Mouse (Mus musculus) intestine, embryonic 14.5 days (tissue): ENCODE measurements around the gene Foxred1. TPM values are rescaled to one million over a fixed set of nuclear protein-coding genes. Genes with fewer than 3 reads are reported as not detected.

Source experiments
- ATAC-seq: fragments of 200-750 bp; cut with Nextera tagmentation; replicated peaks from 2 replicates; pipeline ENCODE4 v1.8.0; 2017; ENCODE audit warnings: low read depth, moderate number of reproducible peaks, moderate TSS enrichment, moderate library complexity; ENCODE audit not compliant: low FRiP score, low TSS enrichment
- DNase-seq: peaks from one replicate; pipeline ENCODE4 v3.0.0-alpha.2; 2018; ENCODE audit warnings: low spot score
- H3K27ac ChIP-seq: fragments of 300-500 bp; sonication (generic); 2 replicates; pipeline ENCODE4 v1.5.1; 2014; ENCODE audit warnings: low read depth, mild to moderate bottlenecking, control low read depth
- H3K27me3 ChIP-seq: fragments of 300-500 bp; sonication (generic); replicated peaks from 2 replicates; pipeline ENCODE4 v1.6.1; 2014; ENCODE audit warnings: low read length, control low read depth; ENCODE audit not compliant: control insufficient read depth, insufficient read depth
- H3K36me3 ChIP-seq: fragments of 300-500 bp; sonication (generic); 2 replicates; pipeline ENCODE4 v1.6.1; 2014; ENCODE audit warnings: low read length, control low read depth; ENCODE audit not compliant: control insufficient read depth, insufficient read depth
- H3K4me1 ChIP-seq: fragments of 300-500 bp; sonication (generic); replicated peaks from 2 replicates; pipeline ENCODE4 v1.6.1; 2014; ENCODE audit warnings: low read length, control low read depth, mixed read lengths; ENCODE audit not compliant: control insufficient read depth, insufficient read depth
- H3K4me2 ChIP-seq: fragments of 300-500 bp; sonication (generic); 2 replicates; pipeline ENCODE4 v1.6.1; 2014; ENCODE audit warnings: low read length
- H3K4me3 ChIP-seq: fragments of 300-500 bp; sonication (generic); 2 replicates; pipeline ENCODE4 v1.5.1; 2014; ENCODE audit warnings: low read depth, low read length, control low read depth, mixed read lengths
- H3K9ac ChIP-seq: fragments of 300-500 bp; sonication (generic); 2 replicates; pipeline ENCODE4 v1.6.1; 2014; ENCODE audit warnings: mild to moderate bottlenecking, low read length
- H3K9me3 ChIP-seq: fragments of 300-500 bp; sonication (generic); 2 replicates; pipeline ENCODE4 v1.6.1; 2016; ENCODE audit warnings: low read length, control low read depth; ENCODE audit not compliant: control insufficient read depth
- WGBS: fragments of 180-500 bp; shearing (Covaris S2); extraction: QIAGEN DNeasy Blood & Tissue Kit; methylation state at CpG from one replicate; pipeline ENCODE4 v1.1.7; 2014; 5-methylcytosine and 5-hydroxymethylcytosine counted together
- polyA plus RNA-seq: library from polyadenylated mRNA; unstranded; fragments of >200 nt; fragmentation: Nextera tagmentation; extraction: Ambion mirVana; gene quantifications from 2 replicates; pipeline ENCODE4 v1.2.1, GENCODE M21; 2014

The Foxred1 gene
- polyA plus RNA-seq, 1 experiment from 2014 or later: 39.9 TPM

DNA sequence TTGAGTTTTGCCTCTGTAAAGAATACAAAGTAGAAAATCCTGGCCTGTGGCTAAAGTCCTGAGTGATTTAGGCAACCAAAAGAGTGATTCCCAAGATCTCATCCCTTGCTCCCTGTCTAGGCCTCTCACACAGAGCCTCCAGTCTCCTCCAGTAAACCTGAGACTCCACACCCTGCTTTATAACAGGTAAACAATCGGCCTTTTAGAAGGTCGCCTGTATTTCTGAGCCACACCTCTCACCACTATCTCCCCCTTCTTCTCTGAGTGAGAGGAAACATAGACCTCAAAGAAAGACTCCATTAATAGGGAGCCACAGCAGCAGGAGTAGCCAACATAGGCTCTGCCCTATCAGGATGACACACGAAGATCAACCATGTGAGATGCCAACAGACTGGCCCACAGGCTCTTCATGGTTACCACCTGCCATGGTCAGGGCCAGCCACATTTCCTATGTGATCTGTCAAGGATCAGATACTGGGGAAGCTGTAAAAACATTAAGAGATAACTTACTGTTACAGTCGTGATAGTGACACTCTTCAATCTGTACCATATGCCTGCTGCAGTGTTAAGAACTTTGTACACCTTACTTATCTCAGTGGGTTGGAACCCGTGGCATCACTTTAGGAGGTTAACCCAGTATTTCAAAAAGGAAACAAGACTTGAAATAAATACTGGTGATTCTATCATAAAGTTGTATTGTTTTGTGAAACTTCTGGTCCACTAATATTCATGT, 46.5 kb downstream of the Foxred1 start:
- no peak for ATAC-seq
- Histone ChIP-seq H3K9ac (no peak overlapping the region), H3K9me3 (no peaks in the 10 kb centered on the region), H3K4me3 (no peak overlapping the region), H3K36me3 (peaks cover 8% of the 10 kb centered on the region; the same call in 1 of the 2 replicates), H3K27me3 (no peaks in the 10 kb centered on the region), H3K4me1 (no peaks in the 10 kb centered on the region), H3K4me2 (no peak overlapping the region), H3K27ac (no peak overlapping the region)
- DNase-seq: no peak
- 65% methylated on average over 5 of the region's 5 CpGs for WGBS

DNA sequence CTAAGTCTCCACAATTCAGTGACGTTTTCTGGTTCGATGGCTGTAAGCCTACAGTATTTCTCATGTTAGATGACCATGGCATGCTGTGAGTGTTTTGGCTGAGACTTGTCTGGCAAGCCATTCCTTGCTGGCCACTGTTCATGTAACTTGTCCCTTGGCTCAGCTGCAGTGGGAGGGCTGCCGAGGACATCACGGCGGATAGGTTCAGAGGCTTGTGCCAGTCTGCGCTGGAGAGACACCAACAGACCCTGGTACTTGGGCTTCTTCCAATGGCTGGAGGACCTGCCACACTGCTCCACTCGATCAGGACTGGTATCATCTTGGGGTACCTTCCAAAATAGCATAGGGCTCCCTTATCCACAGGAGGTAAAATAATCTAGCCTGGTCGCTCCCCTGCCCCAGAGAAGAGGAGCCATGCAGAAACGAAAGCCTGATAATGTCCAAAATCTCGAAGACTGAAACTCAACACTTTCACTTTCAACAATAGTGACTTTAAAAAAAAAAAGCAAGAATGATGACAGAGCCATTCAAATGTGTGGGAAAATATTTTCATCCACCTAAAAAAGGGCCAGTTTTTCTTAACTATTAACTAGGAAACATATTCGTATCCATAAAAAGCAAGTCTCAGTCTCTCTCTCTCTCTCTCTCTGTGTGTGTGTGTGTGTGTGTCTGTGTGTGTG, 47.7 kb downstream of the Foxred1 start:
- no peak for ATAC-seq
- no peaks in the 10 kb centered on the region for H3K9me3 ChIP-seq
- no peak overlapping the region for H3K4me2 ChIP-seq
- H3K4me3 ChIP-seq: no peak overlapping the region
- no peaks in the 10 kb centered on the region for H3K27me3 ChIP-seq
- no peaks in the 10 kb centered on the region for H3K4me1 ChIP-seq
- 0 out of 2 replicates have a peak, but pooled peaks cover 4% of the 10 kb centered on the region for H3K36me3 ChIP-seq
- H3K27ac ChIP-seq: no peak overlapping the region
- 93% methylated on average over 11 of the region's 11 CpGs for WGBS
- no peak overlapping the region for H3K9ac ChIP-seq
- DNase-seq: no peak

DNA sequence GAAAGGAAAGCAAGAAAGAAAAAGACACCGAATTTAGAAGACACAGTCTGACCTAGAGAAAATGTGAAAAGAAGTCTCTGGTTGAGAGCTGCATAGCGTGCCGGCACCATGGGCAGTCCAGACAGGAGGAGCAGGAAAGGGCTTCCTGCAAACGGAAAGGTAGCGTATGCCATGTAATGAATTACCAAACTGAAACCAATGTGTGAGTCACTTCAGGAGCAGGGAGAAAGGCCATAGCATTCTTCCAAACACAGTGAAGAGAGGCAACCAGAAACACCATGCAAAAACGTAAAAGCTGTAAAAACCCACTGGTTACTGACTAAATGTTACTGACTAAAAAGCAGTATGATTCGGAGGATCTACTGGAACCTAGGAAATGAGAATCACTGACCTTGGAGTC, 49.1 kb downstream of the Foxred1 start:
- Histone ChIP-seq H3K9me3 (no peaks in the 10 kb centered on the region), H3K27ac (no peak overlapping the region), H3K9ac (no peak overlapping the region), H3K4me1 (no peaks in the 10 kb centered on the region), H3K4me2 (no peak overlapping the region), H3K4me3 (no peak overlapping the region), H3K36me3 (0 out of 2 replicates have a peak, but pooled peaks cover 4% of the 10 kb centered on the region), H3K27me3 (no peaks in the 10 kb centered on the region)
- WGBS: 81% methylated on average over 7 of the region's 7 CpGs
- no peak for ATAC-seq
- DNase-seq: no peak

DNA sequence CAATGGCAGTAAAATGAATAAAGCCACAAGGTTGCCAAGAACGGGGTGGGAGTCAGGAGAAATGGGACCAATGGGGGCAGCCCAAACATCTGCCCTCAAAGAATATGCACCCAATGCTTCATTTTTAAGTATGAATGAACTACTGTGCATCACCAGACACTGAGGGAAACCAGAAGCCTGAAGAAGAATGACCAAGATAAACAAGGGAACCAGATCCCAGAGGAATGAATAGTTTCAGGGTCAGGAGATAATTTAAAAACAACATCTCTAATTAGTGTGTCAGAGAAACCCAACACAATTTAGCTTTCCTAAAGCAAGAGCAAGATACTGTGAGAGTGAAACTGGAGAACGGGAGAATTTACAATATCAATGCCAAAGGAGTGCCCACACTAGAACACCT, 50.2 kb downstream of the Foxred1 start:
- H3K27me3 ChIP-seq: no peaks in the 10 kb centered on the region
- H3K4me2 ChIP-seq: no peak overlapping the region
- H3K4me3 ChIP-seq: no peak overlapping the region
- no peak for ATAC-seq
- no peak overlapping the region for H3K27ac ChIP-seq
- no peak overlapping the region for H3K9ac ChIP-seq
- no peaks in the 10 kb centered on the region for H3K9me3 ChIP-seq
- DNase-seq: no peak
- WGBS: 33% methylated on average over 2 of the region's 2 CpGs
- H3K4me1 ChIP-seq: no peaks in the 10 kb centered on the region
- 0 out of 2 replicates have a peak, but pooled peaks cover 4% of the 10 kb centered on the region for H3K36me3 ChIP-seq

DNA sequence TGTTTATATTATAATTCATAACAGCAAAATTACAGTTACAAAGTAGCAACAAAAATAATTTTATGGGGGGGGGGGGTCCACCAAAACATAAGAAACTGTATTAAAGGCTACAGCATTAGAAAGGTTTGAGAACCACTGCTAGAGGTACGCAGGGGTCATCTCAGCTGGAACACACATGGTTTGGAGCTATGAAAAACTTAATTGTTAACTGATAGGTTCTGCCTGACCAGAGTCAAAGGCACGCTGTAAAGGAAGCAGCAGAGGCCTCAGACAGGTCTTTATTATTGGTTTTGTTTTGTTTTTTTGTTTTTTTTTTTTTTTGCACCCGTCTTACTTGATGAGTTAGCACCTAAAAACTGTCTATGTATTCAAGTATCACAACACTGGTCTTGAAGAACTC, 52.4 kb downstream of the Foxred1 start:
- H3K9ac ChIP-seq: no peak overlapping the region
- H3K4me3 ChIP-seq: no peak overlapping the region
- no peaks in the 10 kb centered on the region for H3K27me3 ChIP-seq
- H3K4me2 ChIP-seq: no peak overlapping the region
- no peaks in the 10 kb centered on the region for H3K9me3 ChIP-seq
- no peak for DNase-seq
- 0 out of 2 replicates have a peak, but pooled peaks cover 4% of the 10 kb centered on the region for H3K36me3 ChIP-seq
- no peak for ATAC-seq
- no peak overlapping the region for H3K27ac ChIP-seq
- no peaks in the 10 kb centered on the region for H3K4me1 ChIP-seq
- WGBS: 83% methylated on average over 3 of the region's 3 CpGs

DNA sequence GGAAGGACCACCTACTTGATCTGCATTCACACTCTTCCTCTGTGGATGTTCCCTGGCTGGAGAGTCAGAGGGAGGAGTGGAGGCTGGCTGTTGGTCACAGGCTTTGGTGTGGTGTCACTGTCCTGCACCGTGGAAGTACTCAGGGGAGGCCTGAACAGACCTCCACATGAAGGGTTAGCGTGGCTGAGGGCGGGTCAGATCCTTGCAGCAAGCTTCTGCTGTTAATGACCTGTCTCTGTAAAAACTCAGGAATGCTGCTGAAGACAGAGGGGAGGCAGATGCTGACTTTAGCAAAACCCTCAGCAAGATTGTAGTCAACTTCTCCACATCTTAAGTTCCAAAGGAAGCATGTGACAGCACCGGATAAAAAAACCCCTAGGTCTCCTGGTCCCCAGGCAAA, 54.0 kb downstream of the Foxred1 start:
- H3K27ac ChIP-seq: no peak overlapping the region

DNA sequence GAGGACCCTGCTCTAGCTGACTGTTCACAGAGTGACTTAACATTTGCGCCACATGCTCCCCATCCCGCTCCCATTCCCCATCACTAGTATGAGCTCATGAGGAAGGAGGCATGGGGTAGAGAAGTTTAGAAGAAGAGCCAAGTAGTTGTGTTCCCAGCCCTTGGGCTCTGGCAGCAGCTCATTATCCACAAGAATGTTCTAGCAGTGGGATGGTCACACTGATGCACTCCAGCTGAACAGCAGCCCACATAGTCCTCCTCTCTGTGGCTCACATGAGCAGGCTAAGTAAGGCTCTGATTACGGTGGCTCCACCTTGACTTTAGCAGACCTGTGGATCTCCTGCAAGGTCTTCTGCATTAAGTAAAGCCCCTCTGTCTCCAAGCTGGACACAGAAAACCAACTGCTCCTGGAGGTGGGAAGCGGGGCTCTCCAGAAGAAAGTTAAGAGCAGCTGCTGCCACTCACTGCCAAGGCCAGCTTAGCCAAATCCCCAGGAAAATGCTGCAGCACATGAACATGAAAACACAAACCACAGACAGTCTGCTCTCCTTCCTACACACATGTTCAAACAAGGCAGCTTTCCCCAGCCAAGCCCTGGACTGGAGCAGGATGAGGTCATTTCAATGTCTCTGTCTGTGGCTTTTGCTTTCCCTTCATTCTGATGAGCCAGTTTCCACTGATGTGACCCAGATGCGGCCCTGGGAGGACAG, 54.7 kb downstream of the Foxred1 start:
- H3K27ac ChIP-seq: no peak overlapping the region
- H3K9me3 ChIP-seq: no peaks in the 10 kb centered on the region
- no peak for ATAC-seq

More for the DNA sequence above, 54.0 kb downstream of the Foxred1 start:
- DNase-seq (no peak), ATAC-seq (no peak)
- no peak overlapping the region for H3K9ac ChIP-seq
- H3K4me3 ChIP-seq: no peak overlapping the region
- no peak overlapping the region for H3K4me2 ChIP-seq
- H3K36me3 ChIP-seq: no peaks in the 10 kb centered on the region
- 65% methylated on average over 4 of the region's 4 CpGs for WGBS
- no peaks in the 10 kb centered on the region for H3K4me1 ChIP-seq
- H3K9me3 ChIP-seq: no peaks in the 10 kb centered on the region
- no peaks in the 10 kb centered on the region for H3K27me3 ChIP-seq

More for the DNA sequence above, 54.7 kb downstream of the Foxred1 start:
- 87% methylated on average over 5 of the region's 5 CpGs for WGBS
- no peak overlapping the region for H3K4me3 ChIP-seq
- no peaks in the 10 kb centered on the region for H3K36me3 ChIP-seq
- H3K9ac ChIP-seq: no peak overlapping the region
- H3K4me1 ChIP-seq: no peaks in the 10 kb centered on the region
- no peak for DNase-seq
- no peak overlapping the region for H3K4me2 ChIP-seq
- H3K27me3 ChIP-seq: no peaks in the 10 kb centered on the region
